Comparison of ENCODE assay signal across 9 mouse cellular contexts in genomic region chr9:119192202-119192990, GRCm38 (mm10). TPM values are rescaled to one million over a fixed set of nuclear protein-coding genes. Genes with fewer than 3 reads are reported as not detected.
DNase-seq lines count a peak whose midpoint lies in the region; ATAC-seq and TF ChIP-seq lines count a peak whose summit lies in the region.
"Had no signal": no experiment of that assay in that cellular context is flagged by ENCODE, and none has a peak within 500 bp of the region (broad histone marks: within the 10 kb centered on the region; RNA-seq: fewer than 3 reads in every experiment).

No protein-coding gene starts in this region.

- no peak for TF ChIP-seq POLR2A in embryonic fibroblast, embryonic 13.5 days (IDR thresholded peaks at IDR 0.05; ENCODE audit: low read depth, low read length)

- no peaks in the 10 kb centered on the region for H3K4me1 ChIP-seq in embryonic fibroblast, embryonic 13.5 days (ENCODE audit: control insufficient read depth, insufficient read depth, low read length)

- intact Hi-C loops in heart, postnatal 25 days (cut with DNase I), result no loop called here
- intact Hi-C loops in left cerebral cortex, postnatal 4 days (cut with DNase I), result no loop called here

- peak; percentile 14 to 47 for DNase-seq in heart, adult 18-20 months
- DNase-seq in heart, postnatal 25 days (ENCODE audit: low spot score), result no peak
- DNase-seq in B cell, adult 2 months, result peak; percentile 30 to 39
- peak; percentile 23 to 52 for DNase-seq in adrenal gland, postnatal 36 days
- DNase-seq in left cerebral cortex, postnatal 4 days, result peak; percentile 23
- peak; percentile 25 for DNase-seq in right cerebral cortex, postnatal 14 days

- peak; percentile 48; the same call in 1 of the 2 replicates for TF ChIP-seq CTCF in embryonic fibroblast, embryonic 13.5 days (IDR thresholded peaks at IDR 0.05; ENCODE audit: borderline replicate concordance, insufficient read depth, low read length)

- H3K27ac ChIP-seq in embryonic fibroblast, embryonic 13.5 days (ENCODE audit: insufficient read depth, low read length), result no peak overlapping the region

- H3K4me3 ChIP-seq in embryonic fibroblast, embryonic 13.5 days (ENCODE audit: insufficient read depth, low read length), result no peak overlapping the region

- no peak; the same call in 1 of the 2 replicates for ATAC-seq in megakaryocyte, adult 5-6 weeks (ENCODE audit: poor library complexity, severe bottlenecking)

RNA-seq across cellular contexts. Expression of gene Slc22a13, which starts 16.5 kb away (rescaled TPM):
- total RNA-seq in heart, adult 18-20 months (2021), result not detected
- not detected for total RNA-seq in heart, postnatal 25 days (2021)
- total RNA-seq in adrenal gland, postnatal 36 days (2021), result not detected
- polyA plus RNA-seq in embryonic fibroblast, embryonic 13.5 days (2011; ENCODE audit: insufficient read length, low read depth, missing spikeins), result not detected in 2 replicates
- not detected for total RNA-seq in left cerebral cortex, postnatal 4 days (2021)
- not detected in 2 replicates for total RNA-seq in megakaryocyte, adult 5-6 weeks (2015)
- total RNA-seq in megakaryocyte, adult 5-6 weeks (2017), result not detected in 2 replicates
- polyA plus RNA-seq: stomach, embryonic 14.5 days had no signal

RNA-seq across cellular contexts. Expression of gene Gm47289, which starts 33.4 kb away (rescaled TPM):
- total RNA-seq in heart, adult 18-20 months (2021), result not detected
- not detected for total RNA-seq in heart, postnatal 25 days (2021)
- total RNA-seq in adrenal gland, postnatal 36 days (2021), result not detected
- polyA plus RNA-seq in embryonic fibroblast, embryonic 13.5 days (2011; ENCODE audit: insufficient read length, low read depth, missing spikeins), result not detected in 2 replicates
- total RNA-seq in left cerebral cortex, postnatal 4 days (2021), result not detected
- total RNA-seq in megakaryocyte, adult 5-6 weeks (2015), result not detected in 2 replicates
- not detected in 2 replicates for total RNA-seq in megakaryocyte, adult 5-6 weeks (2017)
- polyA plus RNA-seq: stomach, embryonic 14.5 days had no signal

RNA-seq across cellular contexts. Expression of gene Acaa1b, which starts 35.5 kb away (rescaled TPM):
- 1 to 10 TPM; 1.7 to 4.3 TPM for total RNA-seq in heart, adult 18-20 months (2021)
- 1 to 10 TPM; 1.7 to 1.8 TPM for total RNA-seq in heart, postnatal 25 days (2021)
- 10 to 100 TPM; 12.5 to 19.8 TPM for total RNA-seq in adrenal gland, postnatal 36 days (2021)
- polyA plus RNA-seq in embryonic fibroblast, embryonic 13.5 days (2011; ENCODE audit: insufficient read length, low read depth, missing spikeins), result 0.98 and 1.0 TPM in 2 replicates
- total RNA-seq in left cerebral cortex, postnatal 4 days (2021), result 1 to 10 TPM; 2.2 to 3.7 TPM
- total RNA-seq in megakaryocyte, adult 5-6 weeks (2015), result 0.34 and 0.78 TPM in 2 replicates
- total RNA-seq in megakaryocyte, adult 5-6 weeks (2017), result not detected in 2 replicates
